Mouse (Mus musculus) heart, embryonic 11.5 days (tissue): ENCODE results near the gene Gsx2. TPM values are rescaled to one million over a fixed set of nuclear protein-coding genes. Genes with fewer than 3 reads are reported as not detected.
A peak's percentile ranks its signal among the peaks of the same experiment; 100 is the strongest.

Source experiments
- ATAC-seq: fragments of 200-750 bp; cut with Nextera tagmentation; replicated peaks from 2 replicates; pipeline ENCODE4 v1.8.0; 2017; ENCODE audit warnings: moderate library complexity; ENCODE audit not compliant: insufficient number of reproducible peaks, low FRiP score, low TSS enrichment
- H3K27ac ChIP-seq: fragments of 300-500 bp; sonication (generic); 2 replicates; pipeline ENCODE4 v1.5.1; 2014; ENCODE audit warnings: mild to moderate bottlenecking, low read depth, low read length
- H3K27me3 ChIP-seq: fragments of 300-500 bp; sonication (generic); 2 replicates; pipeline ENCODE4 v1.6.1; 2014; ENCODE audit warnings: mild to moderate bottlenecking, low read length, mixed read lengths; ENCODE audit not compliant: control insufficient read depth, insufficient read depth
- H3K36me3 ChIP-seq: fragments of 300-500 bp; sonication (generic); 2 replicates; pipeline ENCODE4 v1.6.1; 2014; ENCODE audit warnings: mild to moderate bottlenecking, low read length, moderate library complexity, mixed read lengths; ENCODE audit not compliant: control insufficient read depth, insufficient read depth
- H3K4me1 ChIP-seq: fragments of 300-500 bp; sonication (generic); 2 replicates; pipeline ENCODE4 v1.6.1; 2014; ENCODE audit warnings: low read length; ENCODE audit not compliant: control insufficient read depth, insufficient read depth
- H3K4me2 ChIP-seq: fragments of 300-500 bp; sonication (generic); 2 replicates; pipeline ENCODE4 v1.6.1; 2014; ENCODE audit warnings: mild to moderate bottlenecking, moderate library complexity
- H3K4me3 ChIP-seq: fragments of 300-500 bp; sonication (generic); 2 replicates; pipeline ENCODE4 v1.5.1; 2014; ENCODE audit warnings: low read depth, low read length
- H3K9ac ChIP-seq: fragments of 300-500 bp; sonication (generic); 2 replicates; pipeline ENCODE4 v1.6.1; 2014; ENCODE audit warnings: mild to moderate bottlenecking, low read depth, low read length, moderate library complexity
- H3K9me3 ChIP-seq: fragments of 300-500 bp; sonication (generic); replicated peaks from 2 replicates; pipeline ENCODE4 v1.6.1; 2016; ENCODE audit warnings: low read length; ENCODE audit not compliant: control insufficient read depth
- WGBS: fragments of 180-500 bp; shearing (Covaris S2); extraction: QIAGEN DNeasy Blood & Tissue Kit; methylation state at CpG from one replicate; pipeline ENCODE4 v1.1.7; 2014; ENCODE audit not compliant: insufficient replicate concordance; 5-methylcytosine and 5-hydroxymethylcytosine counted together
- polyA plus RNA-seq: library from polyadenylated mRNA; unstranded; fragments of >200 nt; fragmentation: Nextera tagmentation; extraction: Ambion mirVana; gene quantifications from 2 replicates; pipeline ENCODE4 v1.2.1, GENCODE M21; 2014

Gsx2 gene
- polyA plus RNA-seq, result not detected in 2 replicates

DNA sequence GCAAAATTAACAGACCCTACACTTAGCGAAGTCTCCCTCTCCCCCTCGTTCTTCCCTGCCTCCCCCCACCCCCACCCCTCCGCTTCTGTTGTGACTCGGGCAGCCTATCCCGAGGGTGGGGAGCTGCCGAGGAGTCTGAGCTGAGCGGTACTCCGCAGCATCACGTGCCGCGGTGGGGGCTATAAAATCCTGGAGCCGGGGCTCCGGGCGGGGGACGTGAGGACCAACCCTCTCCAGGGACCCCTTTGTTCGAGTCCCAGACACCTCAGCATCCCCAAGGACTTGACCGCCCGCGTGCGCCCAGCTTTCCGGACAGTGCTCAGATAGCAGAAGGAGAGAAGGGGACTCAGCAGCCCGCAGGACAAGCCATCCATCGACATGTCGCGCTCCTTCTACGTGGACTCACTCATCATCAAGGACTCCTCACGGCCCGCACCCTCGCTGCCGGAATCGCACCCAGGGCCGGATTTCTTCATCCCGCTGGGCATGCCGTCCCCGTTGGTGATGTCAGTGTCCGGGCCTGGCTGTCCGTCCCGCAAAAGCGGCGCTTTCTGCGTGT lies at the start of gene Gsx2:
Gene Gsx2, plus strand, starts transcription at position 219 of the 559 bp plus-strand sequence.
- Histone ChIP-seq H3K9ac (no peak within 1 kb of the TSS), H3K9me3 (no peaks in the 10 kb centered on the region), H3K27ac (no peak within 1 kb of the TSS), H3K36me3 (no peaks in the 10 kb centered on the region), H3K27me3 (peaks cover 98% of the 10 kb centered on the region), H3K4me2 (peak within 1 kb of the TSS; percentile 55), H3K4me1 (peaks cover 12% of the 10 kb centered on the region), H3K4me3 (peak within 1 kb of the TSS; percentile 10; the same call in 1 of the 2 replicates)
- no peak for ATAC-seq
- WGBS, result under 1% methylated on average over 41 of the region's 41 CpGs

DNA sequence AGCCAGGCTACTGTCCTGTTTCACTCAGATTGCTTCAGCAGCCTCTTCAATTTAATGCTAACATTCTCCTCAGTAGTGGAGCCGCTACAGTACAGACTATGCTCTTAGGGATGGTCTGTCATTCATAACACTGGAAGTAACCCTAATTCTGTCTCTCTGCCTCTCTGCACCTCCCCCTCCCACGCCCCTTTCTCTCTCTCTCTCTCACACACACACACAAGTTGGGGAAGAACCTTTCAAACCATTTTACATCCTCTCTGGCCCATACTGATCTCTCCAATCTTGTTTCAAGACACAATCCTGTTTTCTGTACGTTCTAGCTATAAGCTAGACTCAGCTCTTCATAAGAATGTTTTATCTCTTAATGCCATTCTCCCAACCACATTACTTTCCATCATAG lies 39.9 kb upstream of the Gsx2 start:
- no peak overlapping the region for H3K9ac ChIP-seq
- ATAC-seq, result no peak
- H3K27ac ChIP-seq, result no peak overlapping the region
- H3K4me2 ChIP-seq, result no peak overlapping the region
- no peaks in the 10 kb centered on the region for H3K27me3 ChIP-seq
- no peaks in the 10 kb centered on the region for H3K4me1 ChIP-seq
- H3K4me3 ChIP-seq, result no peak overlapping the region
- no peaks in the 10 kb centered on the region for H3K9me3 ChIP-seq
- WGBS, result 87% methylated on average over 3 of the region's 3 CpGs
- no peaks in the 10 kb centered on the region for H3K36me3 ChIP-seq

DNA sequence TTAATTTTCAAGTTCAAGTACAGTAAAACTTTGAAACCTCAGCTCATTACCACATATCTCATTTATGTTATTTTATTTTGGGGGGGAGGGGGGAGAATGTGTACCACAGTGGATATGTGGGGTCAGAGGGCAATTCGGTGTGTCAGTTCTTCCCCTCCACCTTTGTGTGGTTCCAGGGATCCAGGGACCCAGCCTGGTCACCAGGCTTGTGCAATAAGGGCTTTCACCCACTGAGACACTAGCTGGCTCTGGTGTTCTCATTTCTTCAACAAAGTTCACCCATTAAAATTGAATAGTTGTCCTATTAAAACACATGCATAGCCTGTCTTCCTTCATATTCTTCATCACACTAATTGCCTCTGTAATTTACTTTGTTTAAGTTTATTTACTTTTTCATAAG lies 36.1 kb upstream of the Gsx2 start:
- no peak overlapping the region for H3K27ac ChIP-seq
- no peak overlapping the region for H3K9ac ChIP-seq
- H3K9me3 ChIP-seq, result no peaks in the 10 kb centered on the region
- WGBS, result 96% methylated on average over 1 of the region's 1 CpGs
- no peak for ATAC-seq
- H3K4me2 ChIP-seq, result no peak overlapping the region
- peaks cover 6% of the 10 kb centered on the region for H3K4me1 ChIP-seq
- H3K4me3 ChIP-seq, result no peak overlapping the region
- no peaks in the 10 kb centered on the region; the same call in 1 of the 2 replicates for H3K36me3 ChIP-seq
- H3K27me3 ChIP-seq, result no peaks in the 10 kb centered on the region

DNA sequence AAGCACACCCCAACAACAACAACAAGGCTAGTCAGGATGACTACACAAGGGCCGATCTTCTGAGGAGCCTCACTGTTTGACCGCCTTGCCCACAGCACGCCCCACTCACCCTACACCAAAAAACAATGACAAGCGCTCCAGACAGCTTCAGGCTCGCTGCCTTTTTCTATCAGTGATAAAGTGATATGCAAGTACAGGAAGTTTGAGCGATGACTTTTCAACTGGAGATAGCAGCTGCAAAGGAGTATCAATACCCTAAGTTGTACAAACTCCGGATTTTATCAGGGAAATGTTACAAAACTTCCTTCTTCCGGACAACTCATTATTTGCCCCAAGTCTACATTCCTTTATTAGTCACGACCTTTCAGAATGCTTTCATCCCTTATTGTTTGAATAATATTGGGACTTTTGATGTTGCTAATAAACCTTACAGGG lies 32.4 kb upstream of the Gsx2 start:
- WGBS, result 24% methylated on average over 9 of the region's 9 CpGs
- ATAC-seq, result no peak
- Histone ChIP-seq H3K9ac (0 out of 2 replicates have a peak overlapping the region, but pooled peaks have one; percentile 99), H3K4me3 (peak overlapping the region; percentile 99), H3K4me2 (peak overlapping the region; percentile 92), H3K36me3 (no peaks in the 10 kb centered on the region; the same call in 1 of the 2 replicates), H3K9me3 (no peaks in the 10 kb centered on the region), H3K27ac (no peak overlapping the region), H3K4me1 (peaks cover 6% of the 10 kb centered on the region), H3K27me3 (no peaks in the 10 kb centered on the region)

DNA sequence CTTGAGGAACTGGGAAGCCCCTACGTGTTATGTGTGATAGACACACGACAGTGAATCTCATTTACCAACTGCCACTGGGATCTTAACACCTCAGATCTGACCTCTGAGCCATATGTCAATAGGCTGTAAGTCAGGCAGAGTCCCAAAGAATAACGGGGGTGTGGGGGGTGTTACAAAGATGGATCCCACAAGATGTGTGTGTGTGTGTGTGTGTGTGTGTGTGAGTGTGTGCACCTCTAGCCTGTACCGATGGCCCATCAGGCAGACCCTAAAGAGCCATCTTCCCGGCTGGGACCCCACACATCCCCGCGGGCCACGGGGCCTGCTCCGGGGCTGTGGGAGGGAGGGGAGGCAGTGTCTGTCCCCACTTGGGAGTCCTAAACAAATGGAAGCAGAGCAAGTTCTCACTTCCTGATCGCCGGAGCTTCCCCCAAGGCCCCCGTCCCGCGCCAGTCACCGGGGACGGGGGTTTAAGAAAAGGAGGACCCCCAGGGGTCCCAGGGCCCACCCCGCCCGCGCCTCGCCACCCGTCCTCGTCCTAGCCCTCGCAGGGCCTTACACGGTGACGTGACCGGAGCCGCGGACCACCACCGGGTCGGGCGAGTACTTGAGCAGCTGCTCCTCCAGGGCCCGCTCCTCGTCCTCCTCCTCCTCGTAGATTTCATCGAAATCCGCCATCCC lies 31.6 kb upstream of the Gsx2 start:
- peaks cover 6% of the 10 kb centered on the region for H3K4me1 ChIP-seq
- 1% methylated on average over 34 of the region's 36 CpGs for WGBS
- no peaks in the 10 kb centered on the region for H3K9me3 ChIP-seq
- peak overlapping the region; percentile 90 for H3K27ac ChIP-seq
- H3K36me3 ChIP-seq, result no peaks in the 10 kb centered on the region; the same call in 1 of the 2 replicates
- peak overlapping the region; percentile 92 for H3K4me2 ChIP-seq
- H3K27me3 ChIP-seq, result no peaks in the 10 kb centered on the region
- ATAC-seq, result peak; percentile 60
- H3K4me3 ChIP-seq, result peak overlapping the region; percentile 99
- peak overlapping the region; percentile 99 for H3K9ac ChIP-seq

DNA sequence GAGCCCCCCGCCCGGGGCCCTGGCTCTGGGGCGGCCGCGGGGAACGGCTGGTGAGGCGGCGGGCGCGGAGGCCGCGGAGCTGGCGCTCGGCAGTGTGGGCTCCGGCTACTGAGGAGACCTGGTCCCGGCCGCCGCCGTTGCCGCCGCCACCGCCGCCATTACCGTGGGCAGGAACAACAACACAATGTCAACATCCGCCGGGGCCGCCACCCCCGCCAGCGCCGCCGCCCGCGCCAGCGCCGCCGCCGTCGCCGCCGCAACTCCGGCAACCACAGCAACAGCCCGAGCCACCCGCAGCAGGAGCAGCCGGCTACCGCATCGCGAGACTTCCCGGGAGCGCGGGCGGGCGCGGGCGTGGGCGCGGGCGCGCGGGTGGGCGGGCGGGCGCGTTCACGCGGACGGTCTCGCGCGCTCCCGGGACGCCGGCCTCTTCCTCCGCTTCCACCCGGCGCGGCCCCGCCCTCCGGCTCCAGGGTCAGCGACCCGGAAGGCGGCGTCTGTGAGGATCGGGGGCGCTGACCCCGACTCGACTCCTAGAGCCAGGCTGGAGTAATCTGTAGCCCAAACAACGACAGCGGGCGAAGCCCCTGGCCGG lies 31.0 kb upstream of the Gsx2 start, which contains the start of gene Chic2:
Gene Chic2, minus strand, starts transcription at position 465 of the 595 bp plus-strand sequence.
- H3K27ac ChIP-seq, result peak within 1 kb of the TSS; percentile 90
- H3K4me3 ChIP-seq, result peak within 1 kb of the TSS; percentile 99
- ATAC-seq, result peak; percentile 85
- H3K27me3 ChIP-seq, result no peaks in the 10 kb centered on the region
- 1% methylated on average over 63 of the region's 90 CpGs for WGBS
- H3K4me1 ChIP-seq, result peaks cover 6% of the 10 kb centered on the region
- H3K4me2 ChIP-seq, result peak within 1 kb of the TSS; percentile 92
- no peaks in the 10 kb centered on the region for H3K9me3 ChIP-seq
- peak within 1 kb of the TSS; percentile 99 for H3K9ac ChIP-seq
- H3K36me3 ChIP-seq, result no peaks in the 10 kb centered on the region; the same call in 1 of the 2 replicates

DNA sequence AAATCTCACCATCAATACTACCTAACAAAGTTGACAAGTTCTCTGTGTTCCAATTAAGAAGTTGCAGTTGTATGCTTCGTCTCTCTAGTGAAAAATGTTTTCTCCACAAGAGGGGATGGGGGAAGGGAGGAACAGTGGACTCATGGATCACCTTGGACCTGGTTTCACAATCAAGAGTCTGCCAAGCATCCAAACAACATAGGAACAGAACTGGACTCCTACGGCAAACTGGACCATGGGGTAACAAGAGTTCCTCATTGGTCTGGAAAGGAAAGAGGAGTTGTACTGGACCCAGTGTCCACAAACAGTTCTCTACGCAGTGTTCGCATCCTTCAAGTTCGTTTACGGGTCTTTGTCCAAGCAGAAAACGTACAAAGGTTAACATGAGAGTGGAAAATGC lies 30.0 kb upstream of the Gsx2 start:
- 88% methylated on average over 7 of the region's 7 CpGs for WGBS
- Histone ChIP-seq H3K27me3 (no peaks in the 10 kb centered on the region; the same call in 1 of the 2 replicates), H3K4me1 (peaks cover 6% of the 10 kb centered on the region), H3K4me3 (no peak overlapping the region), H3K9me3 (no peaks in the 10 kb centered on the region), H3K4me2 (no peak overlapping the region), H3K36me3 (no peaks in the 10 kb centered on the region; the same call in 1 of the 2 replicates), H3K27ac (no peak overlapping the region), H3K9ac (no peak overlapping the region)
- ATAC-seq, result no peak

DNA sequence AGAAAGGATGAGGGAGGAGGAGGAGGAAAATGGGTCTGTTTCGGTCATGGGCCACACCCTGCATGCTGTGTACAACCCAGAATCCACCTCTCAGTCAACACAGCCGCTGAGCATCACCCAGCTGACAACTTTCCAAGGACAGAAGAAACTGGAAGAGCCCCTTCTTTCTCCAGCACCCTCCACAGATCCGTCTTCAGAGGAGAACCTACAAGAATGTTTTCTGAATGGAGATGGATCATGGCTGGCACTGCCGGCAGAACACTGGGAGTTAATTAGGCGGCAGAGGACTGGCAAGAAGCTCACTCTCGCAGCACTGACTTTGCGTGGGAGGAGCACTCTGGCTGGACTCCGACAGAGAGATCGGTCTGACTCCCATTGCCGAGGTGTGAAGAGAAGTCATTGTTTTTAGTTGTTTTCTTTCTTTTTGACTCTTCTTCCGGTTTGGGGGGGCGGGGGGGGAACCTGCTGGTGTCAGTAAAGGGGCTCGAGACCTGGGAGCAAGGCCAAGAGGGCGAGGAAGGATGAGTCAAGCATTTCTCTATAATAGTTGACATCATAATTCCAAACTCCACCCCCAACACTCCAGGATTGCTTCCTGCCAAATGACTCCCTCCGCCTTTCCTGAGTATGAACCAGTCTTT lies 28.6 kb upstream of the Gsx2 start:
- Histone ChIP-seq H3K4me2 (no peak overlapping the region), H3K27ac (no peak overlapping the region), H3K4me1 (peaks cover 6% of the 10 kb centered on the region)

More for the DNA sequence above, 28.6 kb upstream of the Gsx2 start:
- Histone ChIP-seq H3K27me3 (no peaks in the 10 kb centered on the region; the same call in 1 of the 2 replicates), H3K9me3 (no peaks in the 10 kb centered on the region), H3K36me3 (no peaks in the 10 kb centered on the region), H3K9ac (no peak overlapping the region), H3K4me3 (no peak overlapping the region)
- 43% methylated on average over 15 of the region's 15 CpGs for WGBS
- ATAC-seq, result no peak
